Mouse (Mus musculus) ovary, postnatal 10 days (tissue): ENCODE data around the gene Smoc2.

Experiments used
- DNase-seq: peaks from one replicate; pipeline ENCODE4 v3.0.0; 2022; ENCODE audit warnings: low spot score

Smoc2 gene

DNA sequence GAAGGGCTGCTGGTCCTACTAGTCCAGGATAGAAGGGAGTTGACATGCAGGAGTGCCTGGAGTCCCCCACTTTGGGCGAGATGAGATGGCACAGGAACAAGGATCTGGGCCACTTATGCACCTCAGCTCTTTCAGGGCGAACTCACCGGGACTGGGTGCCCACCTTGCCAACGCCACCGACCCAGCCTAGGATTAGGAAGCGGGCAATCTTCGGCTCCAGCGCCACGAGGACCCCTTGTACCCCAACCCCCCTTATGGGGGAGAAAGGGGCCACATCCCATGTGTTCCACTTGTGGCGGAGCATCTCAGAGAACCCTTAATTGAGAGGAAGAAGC is 627 bp downstream of the Smoc2 start:
- DNase-seq, result no peak

DNA sequence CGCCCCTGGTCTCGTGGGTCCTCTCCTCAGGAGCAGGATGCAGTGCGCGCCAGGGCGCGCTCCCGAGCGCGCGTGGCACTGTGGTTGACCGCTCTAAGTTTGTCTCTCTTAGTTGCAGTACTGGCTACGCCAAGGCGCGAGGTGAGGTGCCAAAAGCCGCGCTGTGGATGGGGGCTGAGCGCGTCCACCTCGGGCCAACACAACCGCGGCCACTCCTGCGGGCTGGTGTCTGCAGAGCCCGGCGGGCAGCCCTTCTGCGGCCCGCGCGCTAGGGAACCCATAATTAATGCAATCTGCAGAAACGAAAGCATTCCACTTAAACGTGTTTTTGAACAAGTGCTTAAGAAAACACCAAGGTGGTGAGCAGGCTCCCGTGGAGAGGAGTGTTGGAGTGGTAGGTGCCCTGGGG is 1.1 kb downstream of the Smoc2 start:
- DNase-seq, result no peak

DNA sequence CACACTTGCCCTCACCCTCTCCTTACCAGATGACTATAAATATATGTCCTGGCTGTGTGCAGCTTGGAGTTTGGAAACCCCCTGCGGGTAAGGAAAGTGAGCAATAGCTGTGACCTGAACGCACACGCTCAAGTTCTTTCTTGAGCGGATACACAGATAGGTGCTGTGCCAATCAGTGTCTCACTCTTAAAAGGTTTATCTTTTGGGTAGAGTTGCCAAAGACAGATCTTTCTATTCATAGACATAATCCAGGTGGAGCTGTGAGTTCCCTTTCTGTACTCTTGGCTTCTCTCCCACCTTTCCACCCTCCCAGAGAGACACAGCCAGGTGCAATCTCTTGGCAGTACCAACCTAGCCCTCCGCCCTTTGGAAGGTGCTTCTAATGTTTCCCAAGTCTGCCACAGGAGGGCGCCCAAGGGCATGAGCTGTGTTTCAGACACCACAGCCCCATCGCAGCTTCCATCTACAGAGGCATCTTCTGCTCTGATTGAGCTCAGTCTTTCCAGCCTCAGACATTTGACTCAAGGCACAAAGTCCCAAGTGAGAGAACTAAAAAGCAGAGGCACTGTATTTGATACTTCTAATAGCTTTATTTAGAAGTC is 8.8 kb downstream of the Smoc2 start:
- peak; percentile 71 for DNase-seq

DNA sequence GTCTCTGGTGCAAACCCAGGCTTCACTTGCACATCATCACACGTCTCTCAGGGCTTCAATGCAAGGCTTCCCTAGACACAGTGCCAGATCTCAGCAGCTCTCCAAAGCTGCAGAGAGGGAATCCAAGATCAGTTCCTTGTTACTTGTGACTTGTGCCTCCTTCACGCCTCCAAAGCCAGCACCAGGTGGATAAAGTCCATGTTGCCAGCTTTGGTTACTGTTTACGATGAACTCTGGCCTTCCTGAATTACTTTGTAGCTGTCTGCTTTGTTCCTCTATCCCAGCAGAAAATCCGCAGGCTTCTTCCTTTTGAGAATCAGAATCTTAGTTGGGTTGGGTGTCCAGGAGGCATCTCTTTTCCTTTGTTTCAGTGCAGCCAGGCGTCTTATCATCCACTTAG is 14.3 kb downstream of the Smoc2 start:
- no peak for DNase-seq

DNA sequence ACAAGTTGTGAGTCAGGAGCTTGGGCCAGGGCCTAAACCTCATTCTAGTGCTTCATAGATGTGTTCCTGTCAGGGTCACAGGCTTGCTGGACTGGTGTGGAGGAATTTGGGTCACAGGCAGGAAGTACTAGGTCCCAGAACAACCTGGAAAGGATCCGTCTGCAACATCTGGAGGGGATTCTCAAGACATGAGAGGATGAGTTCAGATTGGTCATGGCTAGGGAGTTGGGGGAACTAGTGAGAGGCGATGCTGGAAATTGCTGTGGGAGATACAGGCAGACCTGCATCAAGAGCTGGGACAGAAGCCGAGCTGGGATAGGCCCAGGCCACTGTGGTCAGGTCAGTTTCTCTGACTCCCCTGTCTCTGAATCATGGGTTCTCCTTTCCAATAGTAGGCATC is 15.8 kb downstream of the Smoc2 start:
- DNase-seq, result no peak

DNA sequence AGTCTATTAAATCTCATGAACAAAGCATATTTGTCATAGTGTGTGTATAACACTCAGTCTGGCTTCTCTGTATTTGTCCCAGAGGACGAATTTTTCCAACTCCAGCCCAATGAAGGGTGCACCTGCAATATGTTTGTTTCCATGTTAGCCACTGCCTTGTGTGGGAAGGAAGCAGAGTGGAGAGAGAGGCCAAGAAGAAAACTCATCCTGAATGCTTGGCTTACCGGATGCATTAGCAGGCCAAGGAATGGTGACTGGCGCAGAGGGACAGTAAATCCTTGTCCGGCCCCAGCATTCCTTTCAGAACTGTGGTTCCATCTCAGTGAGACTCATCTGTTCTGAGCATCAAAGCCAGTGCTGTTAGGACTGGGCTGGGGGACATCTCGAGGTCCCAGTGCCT is 21.1 kb downstream of the Smoc2 start:
- DNase-seq, result no peak

DNA sequence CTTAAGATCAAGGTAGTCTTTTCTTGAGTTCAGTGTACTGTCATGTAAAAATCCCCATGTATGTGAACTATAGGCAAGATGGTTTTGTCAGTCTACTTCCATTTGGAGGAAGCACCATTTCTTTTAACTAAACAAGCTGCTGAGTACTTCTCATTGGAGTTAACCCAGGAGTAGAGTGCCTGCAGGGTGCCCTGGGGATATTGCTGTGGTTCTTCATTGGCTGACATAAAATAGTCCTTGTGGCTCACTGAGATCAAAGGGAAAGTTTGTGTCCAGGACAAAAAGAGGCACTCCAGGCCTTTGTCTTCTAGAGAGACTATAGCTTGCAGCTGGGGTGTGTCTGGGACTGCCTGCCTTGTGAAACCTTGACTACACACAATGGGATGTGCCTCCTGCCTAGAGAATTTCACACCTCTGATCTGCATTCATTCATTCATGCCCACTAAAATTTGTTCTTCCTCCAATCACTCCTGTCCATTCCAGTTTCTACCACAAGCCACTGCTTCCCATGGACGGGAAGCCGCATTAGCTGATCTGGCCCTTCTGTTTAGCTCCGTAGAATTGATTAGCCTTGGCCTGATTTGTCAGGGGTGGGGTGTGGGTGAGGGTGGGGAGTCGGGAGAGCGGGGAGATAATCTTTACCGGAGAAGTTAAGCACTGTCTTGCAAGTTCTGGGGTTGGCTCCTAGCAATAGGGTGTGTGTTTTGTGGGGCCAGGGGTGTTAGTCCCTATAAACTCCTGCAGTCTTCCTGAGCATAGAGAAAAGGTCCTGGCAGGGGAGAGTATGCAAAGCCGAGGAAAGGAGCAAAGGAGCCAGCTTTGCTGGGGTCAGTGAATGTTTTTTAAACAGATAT is 22.4 kb downstream of the Smoc2 start:
- DNase-seq, result no peak

DNA sequence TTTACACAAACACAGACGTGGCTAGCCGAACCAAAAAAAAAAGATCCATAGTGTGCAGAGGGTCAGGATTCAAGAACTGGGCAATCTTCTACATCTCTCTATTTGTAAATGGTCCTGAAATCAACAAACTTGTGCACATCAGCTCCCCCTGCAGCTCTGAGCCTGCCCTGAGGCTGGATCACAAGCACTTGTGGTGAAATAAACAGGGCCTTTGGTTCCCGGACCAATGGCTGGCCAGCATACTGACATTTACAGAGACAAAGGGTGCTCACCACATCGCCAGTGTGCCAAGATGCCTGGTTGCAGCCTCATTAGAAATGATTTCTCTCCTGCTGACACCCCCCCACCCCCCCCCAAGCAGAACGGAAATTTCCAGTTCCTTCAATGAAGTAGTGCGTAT is 23.1 kb downstream of the Smoc2 start:
- no peak for DNase-seq

DNA sequence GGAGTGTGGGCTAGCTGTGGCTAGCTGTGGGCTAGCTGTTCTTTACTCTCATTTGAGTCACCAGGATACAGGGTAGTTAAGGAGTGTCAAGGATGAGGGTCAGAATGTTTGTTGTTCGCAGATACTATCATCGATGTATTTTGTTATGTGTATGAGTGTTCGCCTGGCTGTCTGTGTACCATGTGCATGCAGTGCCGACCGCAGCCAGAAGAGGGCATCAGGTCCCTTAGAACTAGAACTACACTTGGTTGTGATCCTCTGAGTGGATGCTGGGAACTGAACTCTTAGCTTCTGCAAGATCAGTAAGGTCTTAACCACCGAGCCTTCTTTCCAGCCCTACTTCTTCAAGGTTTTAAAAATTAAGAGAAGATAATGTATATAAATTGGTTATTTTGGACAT is 24.4 kb downstream of the Smoc2 start:
- no peak for DNase-seq

DNA sequence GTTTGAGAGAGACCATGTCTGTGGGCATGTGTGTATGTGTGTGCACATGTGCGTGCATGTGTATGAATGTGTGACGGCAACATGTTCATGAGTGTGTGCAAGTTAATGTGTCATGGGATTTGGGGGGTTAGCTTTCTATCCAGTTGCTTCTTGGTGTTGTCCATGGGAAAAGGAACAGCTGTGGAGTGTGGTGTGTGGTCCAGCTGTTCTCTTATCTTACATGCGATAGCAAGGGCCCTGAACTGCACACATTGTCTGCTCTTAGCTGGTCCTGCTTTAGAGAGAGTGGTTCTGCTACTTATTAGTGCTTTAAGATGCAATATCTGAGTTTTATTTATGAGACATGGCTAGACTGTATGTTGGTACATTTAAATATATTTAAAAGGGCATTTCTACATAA is 30.6 kb downstream of the Smoc2 start:
- DNase-seq, result no peak

DNA sequence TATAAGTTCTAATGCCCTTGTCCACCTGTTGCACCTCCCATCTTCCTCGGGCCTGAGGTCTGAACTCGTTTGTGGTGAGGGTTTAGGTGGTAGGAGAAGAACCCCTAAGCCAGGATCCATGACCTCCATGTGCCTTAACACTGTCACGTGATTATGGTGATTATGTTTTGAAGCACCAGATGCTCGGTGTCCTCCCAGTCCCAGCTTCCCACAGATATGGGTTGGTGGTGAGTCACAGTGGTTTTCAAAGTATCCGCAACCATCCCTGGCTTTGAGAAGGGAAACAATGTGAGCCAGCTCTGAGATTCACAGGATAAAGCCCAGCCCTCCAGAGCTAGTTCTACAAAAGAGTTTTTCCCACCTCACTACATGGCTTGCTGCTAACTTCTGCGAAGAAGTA is 33.1 kb downstream of the Smoc2 start:
- no peak for DNase-seq

DNA sequence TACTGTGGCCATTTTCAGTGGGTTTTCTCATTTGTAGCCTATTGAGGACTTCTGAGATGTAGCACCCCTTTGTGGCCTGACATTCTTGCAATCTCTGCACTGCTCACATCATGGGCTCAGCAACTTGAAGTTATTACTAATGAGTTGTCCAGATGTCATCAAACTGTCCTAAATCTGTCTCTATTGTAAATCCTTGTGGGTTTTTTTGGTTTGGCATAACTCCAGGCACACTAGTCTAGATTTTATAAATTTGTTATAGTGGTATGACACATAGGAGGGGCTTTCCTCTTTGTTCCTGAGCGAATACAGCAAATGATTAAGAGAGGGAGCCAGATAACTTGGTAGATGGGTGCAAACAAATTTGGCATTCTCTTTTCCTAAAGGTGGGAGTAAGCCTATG is 35.0 kb downstream of the Smoc2 start:
- DNase-seq, result no peak

DNA sequence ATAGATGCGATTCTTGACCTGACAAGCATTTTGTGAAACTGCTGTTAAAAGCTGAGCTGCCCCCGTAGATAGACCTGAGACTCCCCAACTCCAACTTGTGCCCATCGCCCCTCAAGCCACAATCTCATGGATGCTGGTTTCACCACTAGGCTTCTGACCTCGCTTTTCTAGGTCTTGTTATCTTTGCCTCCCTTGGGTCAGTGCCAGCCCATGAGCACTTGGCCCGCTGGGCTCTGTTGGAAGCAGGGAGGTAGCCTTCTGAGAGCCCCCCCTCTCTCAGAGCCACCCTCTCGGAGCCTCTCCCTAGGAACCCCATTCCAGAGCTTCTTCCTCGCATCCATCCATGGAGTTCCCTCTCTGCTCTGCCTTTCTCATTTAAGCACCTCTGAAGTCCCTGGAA is 37.2 kb downstream of the Smoc2 start:
- DNase-seq, result no peak

DNA sequence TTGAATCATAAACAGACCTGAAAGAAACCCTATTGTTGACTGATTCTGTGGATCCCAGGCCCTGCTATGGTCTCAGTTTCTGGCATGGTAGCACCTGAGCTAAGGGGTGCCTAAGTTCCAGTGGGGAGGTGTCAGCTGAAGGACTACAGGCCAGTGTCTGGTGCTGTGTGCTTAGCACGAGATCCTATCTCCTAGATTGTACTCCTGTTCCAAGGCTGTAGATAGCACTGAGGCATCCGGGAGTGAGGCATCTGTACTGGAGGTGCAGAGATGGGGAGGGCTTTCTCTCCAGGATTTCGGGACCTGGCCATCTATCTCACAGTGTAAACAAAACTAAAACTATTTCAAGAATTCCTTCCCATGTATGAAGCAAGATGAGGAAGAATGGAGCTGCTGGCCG is 38.1 kb downstream of the Smoc2 start:
- DNase-seq, result no peak

DNA sequence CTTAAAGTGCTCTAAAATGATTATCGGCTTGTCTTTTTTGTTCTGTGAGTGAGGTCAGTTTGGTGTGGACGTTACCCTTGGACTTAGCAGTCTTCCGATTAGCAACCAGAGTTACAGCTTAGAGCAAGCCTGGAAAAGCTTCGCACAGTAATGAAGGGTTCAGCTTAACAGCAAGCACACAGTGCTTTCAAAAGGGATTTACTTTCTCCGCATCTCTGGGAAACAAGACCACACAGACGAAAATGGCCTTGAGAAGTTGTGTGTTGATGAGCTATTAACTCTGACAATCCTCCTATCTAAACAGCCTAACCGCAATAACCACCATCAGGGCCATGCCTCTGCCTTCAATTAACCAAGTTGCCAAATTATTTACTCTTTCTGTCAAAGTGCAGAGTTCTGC is 46.9 kb downstream of the Smoc2 start:
- DNase-seq, result no peak

DNA sequence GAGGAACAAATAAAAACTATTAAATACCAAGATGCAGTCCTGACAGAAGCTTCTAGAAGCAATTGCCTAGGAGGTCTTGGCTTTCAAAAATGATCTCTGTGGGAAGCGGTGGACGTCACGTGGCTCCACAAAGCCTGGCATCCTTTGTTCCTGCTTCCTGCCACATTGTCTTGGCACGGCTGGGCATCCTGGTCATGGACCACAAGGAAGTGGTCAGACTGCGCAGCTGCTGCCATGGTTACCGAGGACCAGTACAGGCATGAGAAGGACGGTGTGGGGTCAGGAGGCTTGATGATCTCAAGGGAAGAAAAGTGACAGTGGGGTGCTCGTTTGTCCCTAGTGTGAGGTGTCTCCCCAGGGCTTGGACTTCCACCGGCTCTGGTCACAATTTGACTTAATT is 48.7 kb downstream of the Smoc2 start:
- no peak for DNase-seq

DNA sequence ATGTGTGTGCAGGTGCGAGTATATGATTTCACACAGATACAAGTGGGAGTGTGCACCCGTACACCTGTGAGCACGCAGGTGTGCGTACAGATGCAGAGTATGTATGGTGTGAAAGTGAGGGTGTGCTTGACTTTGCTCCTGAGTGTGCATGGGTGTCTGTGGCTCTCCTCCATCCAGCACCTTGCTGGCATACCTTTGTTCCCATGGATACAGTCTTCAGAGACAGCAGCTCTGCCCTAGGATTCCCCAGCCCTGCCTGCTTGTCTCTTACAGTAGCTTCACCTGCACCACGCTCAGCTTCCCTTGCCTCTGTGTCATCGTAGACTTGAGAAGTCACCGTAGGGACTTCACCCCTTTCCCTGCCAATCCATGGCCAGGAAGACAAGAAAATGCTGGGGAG is 51.2 kb downstream of the Smoc2 start:
- no peak for DNase-seq

DNA sequence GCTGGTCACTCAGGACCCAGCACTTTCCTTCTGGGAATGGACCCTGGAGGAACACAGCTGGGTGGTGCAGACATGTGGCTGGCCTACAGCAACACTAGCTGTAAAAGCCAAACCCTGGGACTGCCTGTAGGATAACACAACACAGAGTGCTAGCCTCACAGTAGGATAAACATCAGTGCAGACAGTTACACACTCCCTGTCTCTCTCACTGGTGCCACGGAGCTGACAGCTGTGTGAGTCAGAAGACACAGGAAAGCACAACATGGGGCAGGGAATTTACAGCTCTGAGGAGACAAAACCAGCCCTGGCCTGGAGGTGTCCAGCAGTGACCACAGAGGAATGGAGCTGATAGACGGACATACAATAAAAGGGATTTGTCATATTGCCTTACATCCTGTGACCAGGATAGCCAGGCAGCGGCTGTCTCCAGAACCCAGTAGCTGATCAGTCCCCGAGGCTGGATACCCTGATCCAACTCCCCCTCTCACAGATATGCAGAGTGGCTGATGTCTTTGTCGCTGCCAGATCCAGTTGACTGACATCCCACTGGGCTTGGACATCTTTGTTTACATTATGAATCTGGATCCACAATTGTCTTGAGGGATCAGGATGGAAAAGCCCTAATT is 60.7 kb downstream of the Smoc2 start:
- no peak for DNase-seq

DNA sequence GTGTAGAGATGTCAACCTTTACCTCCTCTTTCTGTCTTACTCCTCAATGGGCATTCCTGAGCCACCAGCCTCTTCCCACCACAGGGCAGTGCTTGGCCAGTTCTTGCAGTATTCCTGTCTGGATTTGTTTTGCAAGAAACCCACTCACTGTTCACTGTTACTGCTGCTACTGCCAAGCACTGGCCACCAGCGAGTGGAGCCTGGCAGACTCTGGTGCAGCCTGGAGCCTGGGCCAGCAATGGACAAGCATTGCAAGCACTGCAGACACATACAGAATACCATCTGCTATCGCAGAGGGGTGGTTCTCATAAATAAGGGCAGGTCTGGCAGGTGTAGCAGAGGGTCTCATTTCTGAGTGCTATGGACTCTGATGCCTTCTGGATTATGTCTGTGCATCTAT is 61.4 kb downstream of the Smoc2 start:
- no peak for DNase-seq

DNA sequence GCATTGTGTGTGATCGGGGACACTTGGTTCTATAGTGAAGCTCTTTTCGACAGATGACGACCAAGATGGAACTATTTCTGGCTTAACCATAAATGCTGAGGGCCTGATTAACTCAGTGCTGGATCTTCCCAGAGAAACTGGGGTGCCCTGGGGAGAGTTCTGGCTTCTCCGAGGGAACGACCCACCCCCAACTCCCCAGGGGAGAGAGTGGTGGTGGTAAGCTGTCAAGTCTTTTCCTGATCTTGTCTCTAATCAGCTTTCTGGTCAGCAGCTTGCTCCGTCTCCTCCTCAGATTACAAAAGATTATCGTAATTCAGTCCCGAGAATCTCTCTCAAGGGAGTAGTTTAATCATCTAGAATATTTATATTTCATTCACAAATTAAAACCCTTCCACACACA is 63.2 kb downstream of the Smoc2 start:
- no peak for DNase-seq

DNA sequence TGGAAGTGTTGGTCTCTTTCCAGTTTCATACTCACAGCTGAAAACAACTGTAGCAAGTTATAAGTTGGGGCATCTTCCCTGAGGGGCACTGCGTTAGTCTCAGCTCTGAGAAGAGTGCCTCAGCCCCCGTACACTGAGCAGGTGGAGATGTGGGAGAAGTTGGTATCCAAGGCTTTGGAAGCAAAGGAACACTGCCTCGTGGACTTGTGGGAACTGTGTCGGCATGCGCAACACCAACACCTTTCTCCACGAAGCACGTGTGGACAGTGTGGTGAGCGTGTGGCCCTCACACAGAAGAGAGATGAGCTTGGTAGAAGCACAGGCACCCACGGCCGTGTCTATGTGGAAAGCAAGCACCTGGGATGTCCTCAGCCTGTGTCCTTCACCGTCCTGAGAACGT is 64.1 kb downstream of the Smoc2 start:
- no peak for DNase-seq

DNA sequence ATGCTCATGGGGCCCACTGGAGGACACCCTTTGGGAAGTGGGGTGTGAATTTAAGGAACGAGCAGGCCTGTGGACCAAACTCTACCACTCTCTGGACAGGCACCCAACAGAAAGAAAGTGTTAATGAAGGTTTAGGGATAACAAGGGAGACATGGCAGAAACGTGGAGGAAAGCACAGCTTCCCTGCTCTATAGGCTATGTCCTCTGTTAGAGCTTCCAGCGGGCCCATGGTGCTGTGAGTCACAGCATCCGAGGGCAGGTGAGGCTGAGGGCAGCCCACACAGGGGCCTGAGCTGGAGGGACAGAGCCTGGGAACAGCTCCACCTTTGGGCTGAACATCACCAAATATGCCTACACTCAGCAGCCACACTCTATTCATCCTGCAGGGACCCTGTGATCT is 66.2 kb downstream of the Smoc2 start:
- no peak for DNase-seq

DNA sequence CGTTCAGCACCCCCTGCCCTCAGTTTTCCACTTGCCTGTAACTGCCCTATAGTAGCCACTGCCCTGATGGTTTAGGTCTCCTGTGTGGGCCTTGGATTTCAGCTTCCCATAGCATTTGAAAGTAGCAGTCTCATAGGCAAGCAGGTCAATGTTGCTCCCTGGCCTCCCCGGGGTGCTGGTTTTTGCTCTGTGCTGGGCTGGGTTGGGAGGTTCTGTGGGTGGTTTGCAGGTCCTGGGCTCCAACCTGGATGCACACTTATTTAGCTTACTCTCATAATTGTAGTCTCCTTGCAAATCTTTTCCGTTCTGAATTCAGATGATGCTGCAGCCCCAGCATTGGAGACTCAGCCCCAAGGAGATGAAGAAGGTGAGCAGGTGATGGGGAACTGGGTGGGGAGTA is 67.6 kb downstream of the Smoc2 start:
- no peak for DNase-seq
